Mouse (Mus musculus) lung, postnatal 25 days (tissue): ENCODE measurements around the gene Ttll1.
"Not testable (repeated sequence)": the region's sequence is repeated elsewhere in the genome, so short reads cannot be mapped to it uniquely, and the experiment has no call there.

Source experiments
- DNase-seq: peaks from one replicate; pipeline ENCODE4 v3.0.0; 2022; ENCODE audit warnings: low spot score

The Ttll1 gene

GRCm38 (mm10) chr15:83523638-83524332, 13.1 kb upstream of the Ttll1 start:
- DNase-seq = no peak

- no peak for DNase-seq
Observed at GRCm38 (mm10) chr15:83523196-83523595, 12.5 kb upstream of the Ttll1 start.

GRCm38 (mm10) chr15:83520861-83521382, 10.2 kb upstream of the Ttll1 start:
- DNase-seq = no peak

- peak; percentile 81 for DNase-seq
Observed at GRCm38 (mm10) chr15:83518215-83519048, 7.7 kb upstream of the Ttll1 start.

- DNase-seq = no peak
Observed at GRCm38 (mm10) chr15:83515018-83515417, 4.3 kb upstream of the Ttll1 start.

- DNase-seq = no peak
Observed at GRCm38 (mm10) chr15:83512489-83513281, 2.0 kb upstream of the Ttll1 start.

- DNase-seq = no peak
Observed at GRCm38 (mm10) chr15:83509950-83510804, 516 bp downstream of the Ttll1 start.

GRCm38 (mm10) chr15:83501483-83501882, 9.2 kb downstream of the Ttll1 start:
- not testable (repeated sequence) for DNase-seq

GRCm38 (mm10) chr15:83500352-83500751, 10.3 kb downstream of the Ttll1 start:
- DNase-seq = peak; percentile 42

- peak; percentile 50 for DNase-seq
Observed at GRCm38 (mm10) chr15:83499211-83499755, 11.4 kb downstream of the Ttll1 start.

- no peak for DNase-seq
Observed at GRCm38 (mm10) chr15:83497299-83497698, 13.4 kb downstream of the Ttll1 start.

GRCm38 (mm10) chr15:83495787-83496367, 14.8 kb downstream of the Ttll1 start:
- DNase-seq = no peak

GRCm38 (mm10) chr15:83495195-83495594, 15.5 kb downstream of the Ttll1 start:
- DNase-seq = no peak

- no peak for DNase-seq
Observed at GRCm38 (mm10) chr15:83494572-83494920, 16.1 kb downstream of the Ttll1 start.

GRCm38 (mm10) chr15:83493856-83494571, 16.7 kb downstream of the Ttll1 start:
- DNase-seq = no peak

GRCm38 (mm10) chr15:83491891-83492290, 18.8 kb downstream of the Ttll1 start:
- DNase-seq = peak; percentile 35

GRCm38 (mm10) chr15:83489471-83489870, 21.2 kb downstream of the Ttll1 start:
- no peak for DNase-seq

- no peak for DNase-seq
Observed at GRCm38 (mm10) chr15:83487477-83488115, 23.1 kb downstream of the Ttll1 start.

- DNase-seq = no peak
Observed at GRCm38 (mm10) chr15:83484311-83484710, 26.4 kb downstream of the Ttll1 start.

- DNase-seq = no peak
Observed at GRCm38 (mm10) chr15:83483482-83483881, 27.2 kb downstream of the Ttll1 start.
